Mouse (Mus musculus): ENCODE results near the gene Cpsf3. TPM values are rescaled to one million over a fixed set of nuclear protein-coding genes. Genes with fewer than 3 reads are reported as not detected.

The Cpsf3 gene
- polyA plus RNA-seq, 1 experiment, result 33.3 TPM

DNA sequence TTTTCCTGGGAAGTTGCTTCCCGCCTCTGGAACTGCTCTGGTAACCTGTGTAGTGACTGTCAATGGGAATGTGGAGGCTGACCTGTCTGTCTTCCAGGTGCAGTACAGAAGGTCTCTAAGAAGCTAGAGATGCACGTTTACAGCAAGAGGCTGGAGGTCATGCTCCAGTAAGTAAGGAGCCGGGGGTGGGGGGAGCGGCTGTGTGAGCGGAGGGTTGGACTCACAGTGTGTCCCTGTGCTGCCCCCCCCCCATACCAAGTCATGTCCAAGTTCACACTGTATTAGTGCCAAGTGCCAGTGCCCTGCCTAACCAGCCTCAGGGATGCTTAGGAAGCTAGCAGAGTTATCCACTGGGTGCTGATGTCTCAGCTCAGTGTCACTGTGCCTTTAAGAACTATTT, 27.0 kb downstream of the Cpsf3 start:
- DNase-seq, result no peak
- 84% methylated on average over 5 of the region's 5 CpGs for WGBS
- Histone ChIP-seq H3K4me3 (replicated peaks; ENCODE audit: extremely low read depth, low read depth, low read length) (no peak overlapping the region), H3K4me1 (ENCODE audit: control insufficient read depth, insufficient read depth, low read length) (no peaks in the 10 kb centered on the region; the same call in 1 of the 2 replicates)
- TF ChIP-seq POLR2A (IDR thresholded peaks at IDR 0.05; ENCODE audit: borderline replicate concordance, extremely low read depth, low read depth, low read length) (no peak), CTCF (IDR thresholded peaks at IDR 0.05; ENCODE audit: insufficient read depth, low read length) (no peak)

DNA sequence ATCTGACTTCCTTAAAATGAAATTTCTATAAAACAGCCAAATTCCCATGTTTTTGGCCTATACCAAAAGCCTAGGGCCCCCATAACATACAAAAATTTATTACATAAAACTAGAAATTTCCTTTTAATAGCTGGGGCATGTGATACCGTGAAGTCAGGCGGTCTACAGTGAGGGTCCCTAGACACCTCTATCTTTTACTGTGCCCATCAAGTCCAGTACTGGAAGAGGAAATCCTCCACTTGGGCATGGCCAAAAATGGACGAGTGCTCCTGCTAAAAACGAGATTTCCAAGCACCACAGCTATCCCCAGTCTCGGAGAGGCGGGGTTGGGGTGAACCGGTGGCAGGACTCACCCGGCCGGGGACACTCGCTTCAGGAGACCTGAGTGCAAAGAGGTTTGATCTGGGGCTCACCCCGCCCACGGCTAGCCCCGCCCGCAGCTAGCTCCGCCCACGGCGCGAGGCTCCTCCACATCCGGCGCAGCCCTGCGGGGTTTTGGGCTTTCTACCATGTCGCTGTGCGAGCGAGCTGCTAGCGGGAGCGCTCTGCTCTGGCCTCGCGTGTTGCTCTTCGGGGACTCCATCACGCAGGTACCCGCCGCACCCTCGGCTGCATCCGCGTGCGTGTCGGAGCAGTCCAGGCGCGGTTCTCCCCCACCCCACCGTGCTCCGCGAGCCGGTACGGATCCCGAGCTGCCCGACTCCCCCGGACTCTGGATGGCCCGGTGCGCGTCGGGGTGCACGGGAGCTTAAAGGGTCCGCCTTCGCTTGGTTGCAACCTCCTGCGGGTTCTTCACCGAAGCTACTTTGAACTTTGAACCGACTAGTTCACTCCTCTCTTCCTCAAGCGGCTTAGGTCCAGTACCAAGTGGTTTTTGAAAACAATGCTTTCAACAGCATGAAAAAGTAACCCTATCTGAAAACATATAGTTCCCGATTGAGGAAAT, 31.0 kb downstream of the Cpsf3 start, which contains the start of gene Iah1:
TSS of gene Iah1 (plus strand) at position 467 of the 946 bp plus-strand sequence.
- TF ChIP-seq POLR2A (IDR thresholded peaks at IDR 0.05; ENCODE audit: borderline replicate concordance, extremely low read depth, low read depth, low read length), result peak; percentile 90; the same call in 1 of the 2 replicates
- TF ChIP-seq CTCF (IDR thresholded peaks at IDR 0.05; ENCODE audit: insufficient read depth, low read length), result no peak
- peak; percentile 88 for DNase-seq

DNA sequence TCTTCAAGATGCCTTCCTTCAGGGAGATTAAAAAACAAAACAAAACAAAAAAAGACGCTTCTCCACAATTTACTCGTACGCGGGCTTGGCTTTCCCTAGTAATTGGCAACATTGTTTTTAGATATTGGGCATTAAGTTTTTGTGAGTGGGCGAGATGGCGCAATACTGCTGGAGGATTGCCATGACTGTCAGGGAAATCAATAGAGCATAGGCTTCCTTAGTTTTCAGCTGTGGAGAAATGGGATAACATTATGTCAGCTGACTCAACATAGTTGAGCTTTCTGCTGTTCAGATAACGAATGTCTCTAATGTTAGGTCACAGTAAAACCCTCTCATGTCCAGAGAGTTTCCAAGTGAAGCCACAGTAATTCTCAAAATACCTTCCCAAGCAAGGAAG, 31.7 kb downstream of the Cpsf3 start:
- peak; percentile 48 for DNase-seq

More for the DNA sequence above, 31.0 kb downstream of the Cpsf3 start, which contains the start of gene Iah1:
- Histone ChIP-seq H3K4me3 (replicated peaks; ENCODE audit: extremely low read depth, low read depth, low read length) (peak within 1 kb of the TSS; percentile 94), H3K4me1 (ENCODE audit: control insufficient read depth, insufficient read depth, low read length) (peaks cover 8% of the 10 kb centered on the region)
- 2% methylated on average over 59 of the region's 59 CpGs for WGBS

DNA sequence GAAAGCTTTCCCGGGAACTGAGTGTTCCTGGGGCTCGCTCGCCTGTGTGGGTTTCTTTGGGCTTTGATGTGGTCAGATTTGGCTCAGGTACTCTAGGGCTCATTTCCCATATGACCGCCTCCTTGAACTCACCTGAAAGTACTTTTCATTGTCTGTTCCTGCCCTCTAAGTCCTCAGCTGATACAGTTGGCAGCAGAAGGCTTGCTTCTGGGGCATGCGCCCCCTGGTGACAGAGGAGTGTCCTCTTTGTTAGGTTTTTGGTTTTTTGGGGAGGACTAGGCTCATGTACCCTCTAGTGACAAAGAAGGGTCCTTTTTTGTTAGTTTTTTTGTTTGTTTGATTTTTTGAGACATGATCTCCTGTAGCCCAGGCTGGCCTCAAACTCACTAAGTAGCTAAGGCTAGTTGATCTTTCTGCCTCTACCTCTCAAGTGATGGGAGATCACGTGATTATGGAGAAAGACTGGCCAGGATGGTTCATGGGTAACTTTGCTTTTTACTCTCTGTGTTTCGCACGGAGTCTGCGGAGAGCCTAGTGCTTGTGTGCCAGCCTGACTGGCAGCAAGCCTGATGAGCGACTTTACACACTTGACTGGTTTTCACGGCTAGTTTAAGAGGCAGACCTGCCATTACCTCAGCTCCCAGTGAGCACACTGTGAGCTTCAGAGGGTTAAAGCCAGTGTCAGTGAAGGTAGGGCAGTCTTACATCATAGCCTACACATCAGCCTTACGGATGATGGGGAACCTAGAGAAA, 33.1 kb downstream of the Cpsf3 start:
- Histone ChIP-seq H3K4me3 (replicated peaks; ENCODE audit: extremely low read depth, low read depth, low read length) (no peak overlapping the region), H3K4me1 (ENCODE audit: control insufficient read depth, insufficient read depth, low read length) (peaks cover 8% of the 10 kb centered on the region)
- peak; percentile 76 for TF ChIP-seq CTCF (IDR thresholded peaks at IDR 0.05; ENCODE audit: insufficient read depth, low read length)
- TF ChIP-seq POLR2A (IDR thresholded peaks at IDR 0.05; ENCODE audit: borderline replicate concordance, extremely low read depth, low read depth, low read length), result no peak
- WGBS, result 71% methylated on average over 12 of the region's 12 CpGs
- peak; percentile 67 for DNase-seq

More for the DNA sequence above, 31.7 kb downstream of the Cpsf3 start:
- TF ChIP-seq CTCF (IDR thresholded peaks at IDR 0.05; ENCODE audit: insufficient read depth, low read length) (no peak), POLR2A (IDR thresholded peaks at IDR 0.05; ENCODE audit: borderline replicate concordance, extremely low read depth, low read depth, low read length) (no peak)
- Histone ChIP-seq H3K4me1 (ENCODE audit: control insufficient read depth, insufficient read depth, low read length) (peaks cover 8% of the 10 kb centered on the region), H3K4me3 (replicated peaks; ENCODE audit: extremely low read depth, low read depth, low read length) (peak overlapping the region; percentile 94)
- 17% methylated on average over 7 of the region's 7 CpGs for WGBS

DNA sequence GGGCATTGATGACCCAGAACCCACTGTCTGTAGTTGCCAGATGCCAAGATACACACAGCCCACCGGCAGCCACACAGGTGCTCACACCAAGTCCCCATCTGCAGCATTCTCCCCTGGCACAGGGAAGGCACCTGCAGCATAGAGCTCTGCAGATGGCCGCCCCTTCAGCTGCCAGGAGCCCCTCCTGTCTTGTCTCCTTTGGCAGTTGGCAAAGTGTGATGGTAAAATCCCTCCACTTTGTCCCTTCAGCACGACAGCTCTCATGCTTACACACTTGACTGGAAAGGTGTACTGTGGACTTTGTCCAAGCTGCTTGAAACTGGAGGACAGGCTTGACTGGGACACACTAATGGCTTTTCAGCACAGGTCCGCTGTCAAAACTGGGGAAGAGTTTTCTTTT, 35.1 kb downstream of the Cpsf3 start:
- H3K4me1 ChIP-seq (ENCODE audit: control insufficient read depth, insufficient read depth, low read length), result peaks cover 8% of the 10 kb centered on the region
- no peak overlapping the region for H3K4me3 ChIP-seq (replicated peaks; ENCODE audit: extremely low read depth, low read depth, low read length)
- TF ChIP-seq POLR2A (IDR thresholded peaks at IDR 0.05; ENCODE audit: borderline replicate concordance, extremely low read depth, low read depth, low read length) (no peak), CTCF (IDR thresholded peaks at IDR 0.05; ENCODE audit: insufficient read depth, low read length) (no peak)
- DNase-seq, result peak; percentile 39
- WGBS, result 67% methylated on average over 4 of the region's 4 CpGs

DNA sequence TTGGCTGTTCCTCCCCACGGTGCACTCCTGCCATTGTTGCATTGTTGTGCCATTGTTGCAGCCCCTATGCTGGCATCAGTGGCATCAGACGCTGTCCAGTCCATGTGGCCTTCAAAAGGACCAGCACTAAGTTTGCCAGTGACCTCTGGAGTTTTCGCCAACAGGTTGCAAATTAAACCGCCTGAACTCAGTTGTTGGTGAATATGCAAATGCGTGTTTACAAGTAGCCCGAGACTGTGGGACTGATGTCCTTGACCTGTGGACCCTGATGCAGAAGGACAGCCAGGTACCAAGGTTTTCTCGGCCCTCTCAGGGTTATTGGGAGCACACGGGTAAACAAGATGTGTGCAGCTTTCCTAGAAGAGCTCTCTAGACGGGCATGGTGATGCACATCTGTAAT, 36.0 kb downstream of the Cpsf3 start:
- WGBS, result 83% methylated on average over 9 of the region's 9 CpGs
- Histone ChIP-seq H3K4me3 (replicated peaks; ENCODE audit: extremely low read depth, low read depth, low read length) (no peak overlapping the region), H3K4me1 (ENCODE audit: control insufficient read depth, insufficient read depth, low read length) (peaks cover 8% of the 10 kb centered on the region)
- no peak for DNase-seq
- TF ChIP-seq POLR2A (IDR thresholded peaks at IDR 0.05; ENCODE audit: borderline replicate concordance, extremely low read depth, low read depth, low read length), result no peak
- TF ChIP-seq CTCF (IDR thresholded peaks at IDR 0.05; ENCODE audit: insufficient read depth, low read length), result no peak

DNA sequence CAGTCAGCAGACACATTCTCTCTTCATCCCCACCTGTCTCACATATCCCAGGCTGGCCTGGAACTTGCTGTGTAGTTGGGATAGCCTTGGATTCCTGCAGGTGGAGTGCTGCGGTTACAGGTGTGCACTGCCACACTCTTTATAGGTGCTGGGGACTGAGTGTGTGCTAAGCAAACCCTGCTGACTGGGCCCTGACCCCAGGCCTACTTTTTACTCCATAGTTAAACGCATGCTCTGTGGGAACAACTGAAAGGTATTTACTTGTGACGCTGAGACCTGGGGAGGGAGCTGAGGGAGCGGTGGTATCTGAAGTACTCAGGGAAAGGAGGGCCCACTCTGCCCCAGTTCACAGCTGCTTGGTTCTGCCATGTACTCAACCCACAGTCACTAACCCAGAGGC, 37.1 kb downstream of the Cpsf3 start:
- TF ChIP-seq CTCF (IDR thresholded peaks at IDR 0.05; ENCODE audit: insufficient read depth, low read length) (no peak), POLR2A (IDR thresholded peaks at IDR 0.05; ENCODE audit: borderline replicate concordance, extremely low read depth, low read depth, low read length) (no peak)
- no peak for DNase-seq
- no peak overlapping the region for H3K4me3 ChIP-seq (replicated peaks; ENCODE audit: extremely low read depth, low read depth, low read length)
- peaks cover 8% of the 10 kb centered on the region for H3K4me1 ChIP-seq (ENCODE audit: control insufficient read depth, insufficient read depth, low read length)
- 80% methylated on average over 4 of the region's 4 CpGs for WGBS

DNA sequence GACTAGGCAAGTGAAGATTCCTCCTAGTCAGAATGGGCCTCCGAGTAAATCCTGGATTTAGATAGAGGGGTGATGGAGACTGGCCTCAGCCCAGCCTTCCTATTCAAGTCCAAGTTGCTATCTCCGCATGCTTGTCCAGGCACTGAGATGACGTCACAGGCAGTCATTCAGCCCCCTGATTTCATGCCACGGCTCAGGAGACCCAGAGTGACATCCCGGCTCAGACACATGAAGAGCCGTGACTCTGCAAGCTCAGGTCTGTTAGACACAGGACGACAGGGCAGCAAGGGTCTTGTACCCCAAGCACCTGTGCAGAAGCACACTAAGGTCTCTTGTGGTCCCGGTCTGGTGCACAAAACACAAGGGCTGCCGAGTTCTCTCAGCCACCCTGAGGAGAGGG, 37.7 kb downstream of the Cpsf3 start:
- no peak overlapping the region for H3K4me3 ChIP-seq (replicated peaks; ENCODE audit: extremely low read depth, low read depth, low read length)
- 79% methylated on average over 9 of the region's 9 CpGs for WGBS
- TF ChIP-seq CTCF (IDR thresholded peaks at IDR 0.05; ENCODE audit: insufficient read depth, low read length), result no peak
- TF ChIP-seq POLR2A (IDR thresholded peaks at IDR 0.05; ENCODE audit: borderline replicate concordance, extremely low read depth, low read depth, low read length), result no peak

DNA sequence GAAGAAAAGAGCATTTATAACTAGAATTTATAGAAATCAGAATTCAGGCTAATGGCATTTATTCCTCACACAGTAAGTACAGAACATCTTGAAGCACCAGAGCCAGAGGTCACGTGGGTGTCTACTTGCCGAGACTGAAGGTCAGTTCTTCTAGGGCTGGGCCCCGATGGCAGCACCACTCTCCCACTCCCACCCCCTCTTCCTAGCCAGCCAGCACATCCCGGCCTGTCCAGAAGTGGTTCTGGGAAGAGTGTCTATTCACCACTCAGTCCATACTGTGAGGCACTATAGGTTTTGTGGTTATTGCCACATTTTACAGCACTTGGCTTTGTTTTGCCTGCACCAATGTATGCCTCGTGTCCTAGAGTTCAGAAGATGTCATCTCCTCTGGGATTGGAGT, 38.9 kb downstream of the Cpsf3 start:
- no peak for DNase-seq
- Histone ChIP-seq H3K4me3 (replicated peaks; ENCODE audit: extremely low read depth, low read depth, low read length) (no peak overlapping the region), H3K4me1 (ENCODE audit: control insufficient read depth, insufficient read depth, low read length) (peaks cover 8% of the 10 kb centered on the region)
- TF ChIP-seq CTCF (IDR thresholded peaks at IDR 0.05; ENCODE audit: insufficient read depth, low read length) (no peak), POLR2A (IDR thresholded peaks at IDR 0.05; ENCODE audit: borderline replicate concordance, extremely low read depth, low read depth, low read length) (no peak)
- WGBS, result 73% methylated on average over 5 of the region's 5 CpGs

More for the DNA sequence above, 37.7 kb downstream of the Cpsf3 start:
- DNase-seq, result no peak
- peaks cover 8% of the 10 kb centered on the region for H3K4me1 ChIP-seq (ENCODE audit: control insufficient read depth, insufficient read depth, low read length)

All from lung, adult 2 months (tissue).